Mouse (Mus musculus) forebrain, embryonic 16.5 days (tissue): ENCODE data around the gene Sparcl1. TPM values are rescaled to one million over a fixed set of nuclear protein-coding genes. Genes with fewer than 3 reads are reported as not detected.

Experiments used
- ATAC-seq: fragments of 200-750 bp; cut with Nextera tagmentation; 2 replicates; pipeline ENCODE4 v1.8.0; 2017; ENCODE audit warnings: mild to moderate bottlenecking, moderate library complexity
- H3K27ac ChIP-seq: fragments of 300-500 bp; sonication (generic); 2 replicates; pipeline ENCODE4 v1.5.1; 2014; ENCODE audit warnings: low read length, control low read depth
- H3K27me3 ChIP-seq: fragments of 300-500 bp; sonication (generic); replicated peaks from 2 replicates; pipeline ENCODE4 v1.6.1; 2014; ENCODE audit warnings: low read length; ENCODE audit not compliant: control insufficient read depth, insufficient read depth
- H3K36me3 ChIP-seq: fragments of 300-500 bp; sonication (generic); 2 replicates; pipeline ENCODE4 v1.6.1; 2014; ENCODE audit not compliant: control insufficient read depth, insufficient read depth
- H3K4me1 ChIP-seq: fragments of 300-500 bp; sonication (generic); replicated peaks from 2 replicates; pipeline ENCODE4 v1.6.1; 2014; ENCODE audit warnings: low read length; ENCODE audit not compliant: control insufficient read depth, insufficient read depth
- H3K4me2 ChIP-seq: fragments of 300-500 bp; sonication (generic); 2 replicates; pipeline ENCODE4 v1.6.1; 2014; ENCODE audit warnings: mild to moderate bottlenecking, low read length, control low read depth
- H3K4me3 ChIP-seq: fragments of 300-500 bp; sonication (generic); replicated peaks from 2 replicates; pipeline ENCODE4 v1.5.1; 2014; ENCODE audit warnings: mild to moderate bottlenecking, low read length, control low read depth
- H3K9ac ChIP-seq: fragments of 300-500 bp; sonication (generic); replicated peaks from 2 replicates; pipeline ENCODE4 v1.6.1; 2014; ENCODE audit warnings: low read depth, low read length, control low read depth
- H3K9me3 ChIP-seq: fragments of 300-500 bp; sonication (generic); 2 replicates; pipeline ENCODE4 v1.6.1; 2016; ENCODE audit warnings: low read length; ENCODE audit not compliant: control insufficient read depth
- WGBS: fragments of 180-500 bp; shearing (Covaris S2); extraction: QIAGEN DNeasy Blood & Tissue Kit; methylation state at CpG from one replicate; pipeline ENCODE4 v1.1.7; 2014; 5-methylcytosine and 5-hydroxymethylcytosine counted together
- polyA plus RNA-seq: library from polyadenylated mRNA; unstranded; fragments of >200 nt; fragmentation: Nextera tagmentation; extraction: Ambion mirVana; gene quantifications from 2 replicates; pipeline ENCODE4 v1.2.1, GENCODE M21; 2015

The Sparcl1 gene
- 110 and 137 TPM in 2 replicates for polyA plus RNA-seq

DNA sequence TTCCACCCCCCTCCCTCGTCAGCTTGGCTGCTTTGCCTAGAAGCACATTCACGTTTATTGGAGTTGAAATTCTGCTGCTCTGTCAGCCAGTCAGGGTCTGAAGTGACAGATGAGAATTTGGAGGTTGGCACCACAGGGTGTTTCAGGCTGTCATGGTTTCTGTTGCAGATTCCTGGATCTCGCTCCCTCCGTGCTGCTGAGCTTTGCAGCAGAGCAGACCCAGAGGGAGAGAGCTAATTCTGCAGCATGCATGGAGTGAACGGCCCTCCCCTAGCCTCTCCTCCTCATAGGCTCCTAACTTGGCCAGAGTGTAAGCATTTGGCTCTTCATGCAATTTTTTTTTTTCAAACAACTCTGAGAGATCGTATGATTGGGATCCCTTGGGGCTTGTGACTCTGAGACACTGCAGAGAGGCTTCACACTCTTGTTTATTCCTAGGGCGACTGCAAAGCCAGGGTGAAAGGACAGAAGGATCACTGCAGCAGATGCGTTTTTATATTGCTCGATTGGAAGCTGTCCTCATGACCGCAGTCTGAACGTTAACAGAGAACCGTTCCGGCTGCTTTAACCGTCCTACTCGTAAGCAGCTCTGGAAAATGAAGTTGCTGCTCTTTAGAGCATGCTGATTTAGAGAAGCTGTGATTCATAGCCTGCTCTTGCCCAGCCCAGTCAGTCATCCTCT lies at the start of gene Sparcl1:
TSS of gene Sparcl1 (minus strand) at position 243 of the 682 bp plus-strand sequence.
- Histone ChIP-seq H3K4me2 (peak within 1 kb of the TSS; percentile 46), H3K36me3 (no peaks in the 10 kb centered on the region), H3K4me1 (peaks cover 58% of the 10 kb centered on the region), H3K27me3 (no peaks in the 10 kb centered on the region), H3K4me3 (peak within 1 kb of the TSS; percentile 30), H3K9me3 (no peaks in the 10 kb centered on the region), H3K27ac (peak within 1 kb of the TSS; percentile 80), H3K9ac (peak within 1 kb of the TSS; percentile 36)
- WGBS = 28% methylated on average over 15 of the region's 15 CpGs
- peak; percentile 71 for ATAC-seq

DNA sequence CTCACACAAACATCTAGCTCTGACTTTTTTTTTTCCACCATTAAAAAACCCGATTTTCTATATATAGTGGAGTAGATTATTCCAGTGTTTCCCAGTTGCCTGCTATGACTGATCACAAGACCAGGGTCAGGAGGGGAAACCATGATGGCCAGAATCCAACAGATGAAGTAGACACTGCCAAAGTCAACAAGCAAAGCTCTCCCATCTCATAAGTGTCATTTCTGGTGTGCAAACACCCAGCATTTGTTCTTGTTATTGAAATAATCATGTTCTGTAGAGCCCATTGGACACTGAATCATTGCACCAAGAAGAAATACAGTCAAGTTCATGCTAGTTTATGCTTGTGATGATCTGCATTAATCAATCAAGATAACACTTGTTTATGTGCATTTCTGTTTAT lies 47.9 kb upstream of the Sparcl1 start:
- Histone ChIP-seq H3K9ac (no peak overlapping the region), H3K4me3 (no peak overlapping the region), H3K36me3 (no peaks in the 10 kb centered on the region), H3K9me3 (no peaks in the 10 kb centered on the region), H3K4me2 (no peak overlapping the region), H3K27me3 (no peaks in the 10 kb centered on the region), H3K4me1 (no peaks in the 10 kb centered on the region; the same call in 1 of the 2 replicates), H3K27ac (no peak overlapping the region)
- 83% methylated on average over 1 of the region's 1 CpGs for WGBS
- no peak for ATAC-seq

DNA sequence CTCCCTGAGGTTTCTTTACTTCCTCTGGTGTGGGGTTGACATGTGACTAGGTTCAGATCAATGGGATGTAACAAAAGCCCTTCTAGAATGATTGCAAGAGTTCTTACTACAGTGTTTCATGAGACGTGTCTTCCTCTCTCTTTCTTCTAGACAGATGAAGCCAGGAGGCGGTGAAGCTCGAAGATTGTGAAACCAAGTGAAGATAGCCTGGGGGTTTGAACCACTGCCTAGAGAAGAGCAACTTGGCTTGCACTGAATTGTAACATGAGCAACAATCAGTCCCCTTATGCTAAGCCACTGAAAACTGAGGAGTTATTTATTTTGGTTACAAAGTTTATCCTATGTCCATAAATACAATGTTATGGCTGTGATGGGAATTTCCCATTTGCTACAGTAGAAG lies 47.0 kb upstream of the Sparcl1 start:
- Histone ChIP-seq H3K36me3 (no peaks in the 10 kb centered on the region), H3K9ac (no peak overlapping the region), H3K9me3 (no peaks in the 10 kb centered on the region), H3K27me3 (no peaks in the 10 kb centered on the region), H3K27ac (no peak overlapping the region), H3K4me2 (no peak overlapping the region), H3K4me3 (no peak overlapping the region), H3K4me1 (no peaks in the 10 kb centered on the region; the same call in 1 of the 2 replicates)
- no peak for ATAC-seq
- 84% methylated on average over 3 of the region's 3 CpGs for WGBS

- no peak overlapping the region for H3K27ac ChIP-seq
- WGBS = 74% methylated on average over 7 of the region's 7 CpGs
- peak; percentile 45; the same call in 1 of the 2 replicates for ATAC-seq
Observed at GRCm38 (mm10) chr5:104158332-104159052, 45.0 kb upstream of the Sparcl1 start.

DNA sequence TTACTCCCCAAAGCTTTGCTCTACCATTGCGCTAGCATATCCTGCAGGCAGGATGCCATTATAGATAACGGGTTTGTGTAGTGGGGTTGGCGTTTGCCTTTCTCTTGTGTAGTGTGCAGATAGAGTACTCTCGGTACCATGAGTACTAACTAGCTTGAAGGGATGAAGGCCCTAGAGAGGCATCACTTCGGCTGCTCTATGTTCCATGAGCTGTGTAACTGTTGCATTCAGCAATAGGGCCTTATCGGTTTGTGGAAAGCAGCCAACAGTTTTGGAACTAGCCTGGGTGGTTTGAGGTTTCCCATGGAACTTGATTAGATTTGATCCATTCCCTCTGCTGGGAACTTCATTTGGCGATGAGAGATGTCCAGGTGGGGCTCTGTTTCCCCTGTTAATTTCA lies 44.2 kb upstream of the Sparcl1 start:
- 92% methylated on average over 7 of the region's 7 CpGs for WGBS
- H3K4me1 ChIP-seq = no peaks in the 10 kb centered on the region; the same call in 1 of the 2 replicates
- H3K27me3 ChIP-seq = no peaks in the 10 kb centered on the region
- H3K4me3 ChIP-seq = no peak overlapping the region
- no peak overlapping the region for H3K9ac ChIP-seq
- H3K4me2 ChIP-seq = no peak overlapping the region
- no peak for ATAC-seq
- H3K9me3 ChIP-seq = no peaks in the 10 kb centered on the region
- H3K36me3 ChIP-seq = no peaks in the 10 kb centered on the region
- no peak overlapping the region for H3K27ac ChIP-seq

More at GRCm38 (mm10) chr5:104158332-104159052, 45.0 kb upstream of the Sparcl1 start:
- Histone ChIP-seq H3K9ac (no peak overlapping the region), H3K9me3 (no peaks in the 10 kb centered on the region), H3K36me3 (no peaks in the 10 kb centered on the region), H3K4me3 (no peak overlapping the region), H3K4me2 (no peak overlapping the region), H3K27me3 (no peaks in the 10 kb centered on the region), H3K4me1 (no peaks in the 10 kb centered on the region; the same call in 1 of the 2 replicates)

DNA sequence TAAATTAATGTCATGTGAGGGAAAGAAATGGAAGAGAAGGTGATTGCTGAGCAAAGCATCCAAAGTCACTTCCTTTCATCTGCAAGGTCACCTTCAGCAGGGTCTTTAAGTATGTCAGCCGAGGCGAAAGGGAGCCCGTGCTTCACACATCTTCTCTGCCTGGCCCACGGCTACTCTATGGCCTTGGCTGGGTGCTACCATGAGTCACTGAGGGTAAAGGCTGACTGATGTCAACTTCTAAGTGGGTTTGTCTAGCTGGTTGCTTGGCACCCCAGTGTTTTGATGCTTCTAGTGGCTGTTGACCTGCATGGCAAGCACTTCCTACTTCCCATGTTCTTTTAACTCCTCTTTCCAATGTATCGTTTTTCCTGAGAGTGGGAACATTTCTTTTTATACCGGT lies 36.7 kb upstream of the Sparcl1 start:
- ATAC-seq = no peak
- Histone ChIP-seq H3K4me2 (no peak overlapping the region), H3K27ac (no peak overlapping the region), H3K9ac (no peak overlapping the region), H3K4me1 (no peaks in the 10 kb centered on the region), H3K36me3 (no peaks in the 10 kb centered on the region), H3K9me3 (no peaks in the 10 kb centered on the region), H3K27me3 (no peaks in the 10 kb centered on the region), H3K4me3 (no peak overlapping the region)
- WGBS = 95% methylated on average over 6 of the region's 6 CpGs

DNA sequence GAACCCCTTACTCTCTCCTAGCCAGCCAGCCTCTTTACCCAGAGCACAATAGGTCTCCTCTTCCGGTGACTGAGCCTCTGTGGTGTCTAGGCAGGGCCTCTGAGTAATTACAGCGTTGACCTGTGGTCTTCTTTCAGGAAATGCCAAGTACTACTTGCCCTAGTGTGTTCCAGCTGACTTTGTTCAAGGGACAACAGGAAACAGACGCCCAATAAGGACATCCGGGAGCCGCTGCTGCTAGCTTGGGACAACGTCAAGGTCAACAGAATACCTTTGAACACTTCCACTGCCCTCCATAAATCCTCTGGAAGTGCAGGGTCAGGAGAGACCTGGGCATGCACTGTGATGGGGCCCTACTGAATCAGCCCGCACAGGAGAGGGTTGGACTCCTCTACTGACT lies 35.8 kb upstream of the Sparcl1 start:
- no peaks in the 10 kb centered on the region for H3K4me1 ChIP-seq
- H3K9me3 ChIP-seq = no peaks in the 10 kb centered on the region
- H3K36me3 ChIP-seq = no peaks in the 10 kb centered on the region
- no peak overlapping the region for H3K27ac ChIP-seq
- no peak for ATAC-seq
- H3K9ac ChIP-seq = no peak overlapping the region
- H3K4me3 ChIP-seq = no peak overlapping the region
- 82% methylated on average over 7 of the region's 7 CpGs for WGBS
- H3K4me2 ChIP-seq = no peak overlapping the region
- H3K27me3 ChIP-seq = no peaks in the 10 kb centered on the region

GRCm38 (mm10) chr5:104144057-104144456 lies 30.5 kb upstream of the Sparcl1 start:
- WGBS = 84% methylated on average over 4 of the region's 4 CpGs

DNA sequence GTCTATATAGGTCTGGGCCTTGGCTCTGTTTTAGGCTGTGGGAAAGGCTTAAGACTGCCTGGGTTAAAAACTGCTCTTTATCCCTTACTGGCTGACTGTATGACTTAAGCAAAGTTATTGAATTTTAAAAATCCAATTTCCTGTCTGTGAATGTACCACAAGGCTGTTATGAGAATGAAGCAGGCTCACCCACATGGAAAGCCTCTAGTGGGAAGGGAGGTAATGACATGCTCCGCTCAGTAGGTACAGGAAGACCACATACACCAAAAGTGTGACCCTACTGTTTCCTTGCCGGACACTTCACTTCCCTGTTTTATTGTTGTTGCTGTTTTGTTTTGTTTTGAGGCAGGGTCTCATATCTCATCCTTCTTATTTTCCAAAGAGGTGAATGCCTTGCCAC lies 27.5 kb upstream of the Sparcl1 start:
- no peaks in the 10 kb centered on the region for H3K36me3 ChIP-seq
- H3K4me3 ChIP-seq = no peak overlapping the region
- H3K27me3 ChIP-seq = no peaks in the 10 kb centered on the region
- no peaks in the 10 kb centered on the region for H3K4me1 ChIP-seq
- no peak for ATAC-seq
- H3K9ac ChIP-seq = no peak overlapping the region
- H3K4me2 ChIP-seq = no peak overlapping the region
- H3K27ac ChIP-seq = no peak overlapping the region
- no peaks in the 10 kb centered on the region for H3K9me3 ChIP-seq
- WGBS = 90% methylated on average over 2 of the region's 2 CpGs

More at GRCm38 (mm10) chr5:104144057-104144456, 30.5 kb upstream of the Sparcl1 start:
- H3K36me3 ChIP-seq = no peaks in the 10 kb centered on the region
- ATAC-seq = no peak
- no peaks in the 10 kb centered on the region for H3K9me3 ChIP-seq
- H3K4me3 ChIP-seq = no peak overlapping the region
- no peaks in the 10 kb centered on the region for H3K4me1 ChIP-seq
- H3K9ac ChIP-seq = no peak overlapping the region
- no peak overlapping the region for H3K4me2 ChIP-seq
- no peak overlapping the region for H3K27ac ChIP-seq
- H3K27me3 ChIP-seq = no peaks in the 10 kb centered on the region
